Mouse (Mus musculus): Measurements from ENCODE around the gene Ctsk. TPM values are rescaled to one million over a fixed set of nuclear protein-coding genes. Genes with fewer than 3 reads are reported as not detected.

The Ctsk gene
- polyA plus RNA-seq, 1 experiment from 2014 or later: 8.9 TPM

DNA sequence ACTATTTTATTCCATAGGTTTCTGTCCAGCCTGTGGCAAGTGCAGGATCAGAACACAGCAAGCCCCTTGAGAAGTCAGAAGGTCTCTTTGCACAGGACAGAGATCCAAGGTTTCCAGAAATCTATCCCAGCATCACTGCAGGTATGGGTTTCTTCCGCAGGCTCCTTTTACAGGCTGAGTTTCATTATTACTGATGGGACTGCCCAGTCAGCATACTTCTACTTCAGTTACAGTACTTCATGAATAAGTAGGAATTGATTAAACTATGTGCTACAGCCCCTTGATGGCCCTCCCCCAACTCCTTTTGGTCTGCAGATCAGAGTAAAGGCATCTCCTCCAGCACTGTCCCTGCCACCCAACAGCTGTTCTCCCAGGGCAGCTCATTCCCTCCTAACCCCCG, 8.8 kb upstream of the Ctsk start:
- Histone ChIP-seq H3K4me3 (ENCODE audit: low read length) (no peak overlapping the region), H3K27me3 (ENCODE audit: insufficient read depth, low read length) (no peaks in the 10 kb centered on the region), H3K4me1 (ENCODE audit: insufficient read depth, low read length) (no peaks in the 10 kb centered on the region), H3K9me3 (ENCODE audit: low read length) (no peaks in the 10 kb centered on the region), H3K9ac (replicated peaks; ENCODE audit: low read length) (no peak overlapping the region), H3K36me3 (ENCODE audit: insufficient read depth, low read length) (peaks cover 67% of the 10 kb centered on the region), H3K4me2 (replicated peaks; ENCODE audit: low read depth, low read length) (no peak overlapping the region), H3K27ac (ENCODE audit: low read length) (no peak overlapping the region)
- 96% methylated on average over 2 of the region's 2 CpGs for WGBS
- ATAC-seq (ENCODE audit: low FRiP score, low TSS enrichment): no peak

DNA sequence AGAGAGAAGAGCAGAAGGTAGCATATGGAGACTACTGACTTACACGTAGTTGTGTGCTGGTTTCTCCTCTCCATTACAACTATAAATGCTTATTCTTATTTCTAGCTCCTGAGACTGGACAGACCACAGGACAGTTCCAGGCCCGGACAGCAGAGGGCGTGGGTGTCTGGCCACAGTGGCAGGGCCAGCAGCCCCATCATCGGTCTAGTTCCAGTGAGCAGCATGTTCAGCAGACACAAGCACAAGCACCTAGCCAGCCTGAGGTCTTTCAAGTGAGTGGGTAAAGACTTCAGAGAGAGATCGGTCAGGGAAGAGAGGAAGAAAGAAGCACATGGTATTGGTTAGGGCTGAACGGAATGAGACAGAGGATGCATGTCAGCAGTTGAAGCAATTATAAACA, 4.7 kb upstream of the Ctsk start:
- H3K4me2 ChIP-seq (replicated peaks; ENCODE audit: low read depth, low read length): no peak overlapping the region

DNA sequence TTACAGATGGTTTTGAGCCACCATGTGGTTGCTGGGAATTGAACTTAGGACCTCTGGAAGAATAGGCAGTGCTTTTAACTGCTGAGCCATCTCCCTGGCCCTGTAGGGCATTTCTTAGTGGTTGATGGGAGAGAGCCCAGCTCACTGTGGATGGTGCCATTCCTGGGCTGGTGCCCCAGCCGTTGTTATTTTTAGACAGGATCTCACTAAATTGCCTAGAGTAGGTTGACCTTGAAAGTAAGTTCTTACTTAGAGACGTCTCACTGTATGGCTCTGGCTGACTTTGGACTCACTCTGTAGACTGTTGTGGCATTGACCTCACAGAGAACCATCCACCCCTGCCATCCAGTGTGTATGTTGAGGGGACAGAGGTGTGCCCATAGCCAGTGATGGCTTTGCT, 827 bp upstream of the Ctsk start:
- H3K4me2 ChIP-seq (replicated peaks; ENCODE audit: low read depth, low read length): no peak overlapping the region
- no peak for ATAC-seq (ENCODE audit: low FRiP score, low TSS enrichment)
- no peak overlapping the region for H3K27ac ChIP-seq (ENCODE audit: low read length)
- no peak overlapping the region for H3K9ac ChIP-seq (replicated peaks; ENCODE audit: low read length)
- H3K4me3 ChIP-seq (ENCODE audit: low read length): no peak overlapping the region
- H3K27me3 ChIP-seq (ENCODE audit: insufficient read depth, low read length): no peaks in the 10 kb centered on the region
- H3K36me3 ChIP-seq (ENCODE audit: insufficient read depth, low read length): peaks cover 26% of the 10 kb centered on the region
- WGBS: 77% methylated on average over 2 of the region's 2 CpGs
- H3K4me1 ChIP-seq (ENCODE audit: insufficient read depth, low read length): no peaks in the 10 kb centered on the region
- no peaks in the 10 kb centered on the region for H3K9me3 ChIP-seq (ENCODE audit: low read length)

More for the DNA sequence above, 4.7 kb upstream of the Ctsk start:
- Histone ChIP-seq H3K27me3 (ENCODE audit: insufficient read depth, low read length) (no peaks in the 10 kb centered on the region), H3K36me3 (ENCODE audit: insufficient read depth, low read length) (peaks cover 52% of the 10 kb centered on the region), H3K9ac (replicated peaks; ENCODE audit: low read length) (no peak overlapping the region), H3K27ac (ENCODE audit: low read length) (no peak overlapping the region), H3K4me1 (ENCODE audit: insufficient read depth, low read length) (no peaks in the 10 kb centered on the region), H3K9me3 (ENCODE audit: low read length) (no peaks in the 10 kb centered on the region), H3K4me3 (ENCODE audit: low read length) (no peak overlapping the region)
- ATAC-seq (ENCODE audit: low FRiP score, low TSS enrichment): no peak
- 68% methylated on average over 6 of the region's 6 CpGs for WGBS

DNA sequence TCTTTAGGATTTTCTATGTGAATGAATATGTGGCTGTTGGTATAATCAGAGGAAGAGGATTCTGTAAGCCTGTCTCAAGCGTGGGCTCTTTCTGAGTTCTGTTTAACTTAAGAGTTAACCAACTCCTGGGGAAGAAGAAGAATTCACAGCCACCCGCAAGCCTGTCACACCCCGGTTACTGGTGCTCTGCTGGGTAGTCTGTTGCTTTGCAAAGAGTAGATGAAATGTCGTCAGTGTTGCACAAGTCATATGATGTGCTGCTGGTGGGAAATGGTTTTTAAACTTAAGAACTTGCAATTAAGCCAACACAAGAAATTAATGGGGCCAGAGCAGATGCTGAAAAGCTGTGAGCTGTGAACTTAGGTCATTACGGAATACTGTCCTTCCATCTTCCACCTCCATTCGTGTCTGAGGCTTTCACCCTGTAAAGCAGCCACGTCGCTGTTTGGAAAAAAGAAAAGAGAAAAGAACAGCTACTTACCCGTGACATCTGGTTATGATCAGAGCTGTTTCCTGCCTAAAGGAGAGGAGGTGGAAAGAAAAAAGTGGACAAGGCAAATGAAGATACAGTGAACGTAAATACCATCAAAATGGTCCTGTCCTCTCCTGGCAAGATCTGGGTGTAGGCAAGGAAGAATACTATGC, 562 bp downstream of the Ctsk start:
- H3K36me3 ChIP-seq (ENCODE audit: insufficient read depth, low read length): peaks cover 15% of the 10 kb centered on the region
- peak overlapping the region; percentile 27 for H3K4me2 ChIP-seq (replicated peaks; ENCODE audit: low read depth, low read length)
- no peak for ATAC-seq (ENCODE audit: low FRiP score, low TSS enrichment)
- no peak overlapping the region for H3K27ac ChIP-seq (ENCODE audit: low read length)
- H3K9ac ChIP-seq (replicated peaks; ENCODE audit: low read length): no peak overlapping the region
- no peaks in the 10 kb centered on the region for H3K4me1 ChIP-seq (ENCODE audit: insufficient read depth, low read length)
- no peaks in the 10 kb centered on the region for H3K27me3 ChIP-seq (ENCODE audit: insufficient read depth, low read length)
- 53% methylated on average over 10 of the region's 10 CpGs for WGBS
- no peaks in the 10 kb centered on the region for H3K9me3 ChIP-seq (ENCODE audit: low read length)
- H3K4me3 ChIP-seq (ENCODE audit: low read length): no peak overlapping the region

DNA sequence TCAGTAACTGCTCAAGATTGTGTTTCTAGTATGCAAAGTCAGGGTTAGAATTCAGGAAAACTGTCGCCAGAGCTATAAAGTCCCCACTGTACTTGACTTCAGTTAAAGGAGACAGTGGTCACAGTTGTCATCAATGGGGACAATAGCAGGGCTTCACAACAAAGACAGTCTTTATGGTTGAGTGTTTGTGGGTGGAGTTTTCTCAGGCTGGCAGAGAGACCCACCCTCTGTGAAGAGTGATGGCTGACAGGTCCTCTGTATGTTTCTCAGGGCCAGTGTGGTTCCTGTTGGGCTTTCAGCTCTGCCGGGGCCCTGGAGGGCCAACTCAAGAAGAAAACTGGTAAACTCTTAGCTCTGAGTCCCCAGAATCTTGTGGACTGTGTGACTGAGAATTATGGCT, 3.3 kb downstream of the Ctsk start:
- ATAC-seq (ENCODE audit: low FRiP score, low TSS enrichment): no peak
- 52% methylated on average over 2 of the region's 2 CpGs for WGBS

DNA sequence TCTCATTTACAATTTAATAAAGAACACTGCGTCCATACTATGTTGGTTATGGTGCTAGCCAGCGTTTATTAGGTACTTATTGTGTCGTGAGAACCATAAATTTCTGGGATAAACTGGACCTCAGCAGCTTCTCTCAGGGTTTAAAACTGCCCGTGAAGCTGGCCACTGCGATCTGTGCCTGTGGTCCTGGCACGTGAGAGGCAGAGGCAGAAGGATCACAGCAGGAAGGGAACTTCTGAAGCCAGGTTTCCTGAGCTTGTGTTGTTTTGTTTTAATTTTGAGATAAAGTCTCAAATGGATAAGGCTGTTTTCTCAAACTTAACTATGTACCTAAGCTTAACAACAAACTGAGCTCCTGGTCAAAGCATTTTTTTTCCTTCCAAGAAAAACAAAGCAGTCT, 10.3 kb downstream of the Ctsk start:
- 60% methylated on average over 6 of the region's 6 CpGs for WGBS
- Histone ChIP-seq H3K4me1 (ENCODE audit: insufficient read depth, low read length) (no peaks in the 10 kb centered on the region), H3K36me3 (ENCODE audit: insufficient read depth, low read length) (0 out of 2 replicates have a peak, but pooled peaks cover 9% of the 10 kb centered on the region), H3K4me2 (replicated peaks; ENCODE audit: low read depth, low read length) (no peak overlapping the region), H3K9ac (replicated peaks; ENCODE audit: low read length) (no peak overlapping the region), H3K4me3 (ENCODE audit: low read length) (no peak overlapping the region), H3K9me3 (ENCODE audit: low read length) (no peaks in the 10 kb centered on the region), H3K27me3 (ENCODE audit: insufficient read depth, low read length) (no peaks in the 10 kb centered on the region), H3K27ac (ENCODE audit: low read length) (no peak overlapping the region)
- ATAC-seq (ENCODE audit: low FRiP score, low TSS enrichment): no peak

More for the DNA sequence above, 3.3 kb downstream of the Ctsk start:
- Histone ChIP-seq H3K4me1 (ENCODE audit: insufficient read depth, low read length) (no peaks in the 10 kb centered on the region), H3K9ac (replicated peaks; ENCODE audit: low read length) (no peak overlapping the region), H3K4me2 (replicated peaks; ENCODE audit: low read depth, low read length) (no peak overlapping the region), H3K9me3 (ENCODE audit: low read length) (no peaks in the 10 kb centered on the region), H3K36me3 (ENCODE audit: insufficient read depth, low read length) (0 out of 2 replicates have a peak, but pooled peaks cover 4% of the 10 kb centered on the region), H3K27me3 (ENCODE audit: insufficient read depth, low read length) (no peaks in the 10 kb centered on the region), H3K27ac (ENCODE audit: low read length) (no peak overlapping the region), H3K4me3 (ENCODE audit: low read length) (no peak overlapping the region)

DNA sequence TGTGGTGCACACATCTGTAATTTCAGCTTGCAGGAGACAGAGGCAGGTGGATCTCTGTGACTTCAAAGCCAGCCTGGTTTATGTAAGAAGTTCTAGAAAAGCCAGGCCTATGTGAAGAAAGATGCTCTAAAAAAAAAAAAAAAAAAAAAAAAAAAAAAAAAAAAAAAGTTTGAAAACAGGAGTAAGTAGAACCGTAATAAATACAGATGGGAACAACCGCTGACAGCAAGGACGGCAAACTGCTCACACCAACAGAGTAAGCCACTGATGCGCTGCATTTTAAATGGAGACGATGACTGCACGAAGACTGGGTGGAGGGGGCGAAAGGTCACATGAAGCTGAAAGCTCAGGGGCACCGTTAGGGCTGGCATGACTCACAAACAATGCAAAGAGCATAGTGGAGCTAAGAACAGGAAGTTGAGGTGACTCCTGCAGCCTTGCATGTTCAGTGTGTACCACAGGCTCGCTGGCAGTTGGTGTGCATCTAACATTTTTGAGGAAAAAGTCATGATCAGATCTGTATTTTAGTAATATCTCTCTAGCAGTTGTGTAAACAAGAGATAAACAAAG, 12.6 kb downstream of the Ctsk start:
- Histone ChIP-seq H3K27ac (ENCODE audit: low read length) (no peak overlapping the region), H3K9ac (replicated peaks; ENCODE audit: low read length) (no peak overlapping the region), H3K4me1 (ENCODE audit: insufficient read depth, low read length) (no peaks in the 10 kb centered on the region), H3K4me2 (replicated peaks; ENCODE audit: low read depth, low read length) (no peak overlapping the region), H3K4me3 (ENCODE audit: low read length) (no peak overlapping the region), H3K9me3 (ENCODE audit: low read length) (no peaks in the 10 kb centered on the region), H3K27me3 (ENCODE audit: insufficient read depth, low read length) (no peaks in the 10 kb centered on the region), H3K36me3 (ENCODE audit: insufficient read depth, low read length) (0 out of 2 replicates have a peak, but pooled peaks cover 6% of the 10 kb centered on the region)
- WGBS: 71% methylated on average over 9 of the region's 9 CpGs
- ATAC-seq (ENCODE audit: low FRiP score, low TSS enrichment): no peak

DNA sequence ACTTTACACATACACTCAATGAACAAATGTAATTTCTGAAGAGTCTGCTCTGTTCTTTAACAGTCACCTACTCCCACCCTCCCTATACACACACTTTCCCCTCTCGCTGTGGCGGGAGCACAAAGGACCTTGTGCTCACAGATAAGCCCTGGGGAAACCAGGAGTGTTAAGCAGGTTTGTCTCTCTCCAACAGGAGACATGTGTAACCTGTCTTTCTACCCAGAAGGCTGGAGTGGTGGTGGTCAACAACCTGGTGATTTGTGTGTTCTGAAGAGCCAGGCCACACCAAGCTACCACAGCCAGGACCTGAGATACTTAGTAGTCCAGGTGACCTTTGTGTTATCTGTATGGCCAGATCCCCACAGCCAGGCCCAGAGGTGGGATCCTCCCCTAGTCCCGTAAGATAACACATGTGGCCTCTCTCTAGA, 17.6 kb downstream of the Ctsk start:
- no peaks in the 10 kb centered on the region for H3K4me1 ChIP-seq (ENCODE audit: insufficient read depth, low read length)
- ATAC-seq (ENCODE audit: low FRiP score, low TSS enrichment): no peak
- no peak overlapping the region for H3K27ac ChIP-seq (ENCODE audit: low read length)
- H3K4me2 ChIP-seq (replicated peaks; ENCODE audit: low read depth, low read length): no peak overlapping the region
- no peak overlapping the region for H3K4me3 ChIP-seq (ENCODE audit: low read length)
- H3K27me3 ChIP-seq (ENCODE audit: insufficient read depth, low read length): no peaks in the 10 kb centered on the region
- H3K9ac ChIP-seq (replicated peaks; ENCODE audit: low read length): no peak overlapping the region
- 88% methylated on average over 3 of the region's 3 CpGs for WGBS
- no peaks in the 10 kb centered on the region for H3K9me3 ChIP-seq (ENCODE audit: low read length)
- H3K36me3 ChIP-seq (ENCODE audit: insufficient read depth, low read length): no peaks in the 10 kb centered on the region

DNA sequence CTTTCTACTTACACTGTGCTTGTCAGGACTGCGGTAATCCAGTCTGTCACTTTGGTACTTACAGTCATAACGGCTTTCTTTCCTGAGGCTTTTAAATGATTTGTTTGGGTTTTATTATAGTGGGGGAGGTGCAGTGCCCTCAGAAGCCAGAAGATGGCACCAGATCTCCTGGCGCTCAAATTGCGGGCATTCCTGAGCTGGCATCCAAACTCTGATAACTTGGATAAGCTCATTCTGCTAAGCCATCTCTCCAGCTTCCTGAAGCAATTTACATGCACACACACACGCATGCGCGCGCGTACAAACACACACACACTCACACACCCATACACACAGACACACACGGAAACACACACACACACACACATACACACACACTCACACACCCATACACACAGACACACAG, 18.4 kb downstream of the Ctsk start:
- no peaks in the 10 kb centered on the region for H3K4me1 ChIP-seq (ENCODE audit: insufficient read depth, low read length)
- WGBS: 23% methylated on average over 10 of the region's 10 CpGs
- H3K4me3 ChIP-seq (ENCODE audit: low read length): no peak overlapping the region
- no peaks in the 10 kb centered on the region for H3K27me3 ChIP-seq (ENCODE audit: insufficient read depth, low read length)
- no peak overlapping the region for H3K4me2 ChIP-seq (replicated peaks; ENCODE audit: low read depth, low read length)
- H3K27ac ChIP-seq (ENCODE audit: low read length): no peak overlapping the region
- no peak overlapping the region for H3K9ac ChIP-seq (replicated peaks; ENCODE audit: low read length)
- peak; percentile 46 for ATAC-seq (ENCODE audit: low FRiP score, low TSS enrichment)
- H3K36me3 ChIP-seq (ENCODE audit: insufficient read depth, low read length): no peaks in the 10 kb centered on the region
- no peaks in the 10 kb centered on the region for H3K9me3 ChIP-seq (ENCODE audit: low read length)

DNA sequence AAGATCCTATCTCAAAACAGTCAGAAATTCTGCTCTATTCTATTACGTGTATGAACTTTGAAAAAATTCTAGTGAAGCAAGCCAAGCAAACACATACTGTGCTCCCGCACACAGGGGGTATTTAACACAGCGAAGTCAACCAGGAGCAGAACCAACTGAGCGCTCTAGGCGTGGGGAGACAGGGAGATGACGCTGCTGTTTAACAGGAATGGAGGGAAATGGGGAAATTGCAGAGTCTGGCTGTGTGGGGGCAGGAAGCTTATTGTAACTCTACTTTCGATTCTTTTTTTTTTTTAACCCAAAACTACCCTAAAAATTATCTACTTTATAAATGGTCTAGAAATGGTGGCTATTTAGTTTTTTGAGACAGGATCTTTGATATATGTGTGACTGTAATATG, 19.8 kb downstream of the Ctsk start:
- no peak for ATAC-seq (ENCODE audit: low FRiP score, low TSS enrichment)
- Histone ChIP-seq H3K27ac (ENCODE audit: low read length) (no peak overlapping the region), H3K4me1 (ENCODE audit: insufficient read depth, low read length) (no peaks in the 10 kb centered on the region), H3K9me3 (ENCODE audit: low read length) (no peaks in the 10 kb centered on the region), H3K36me3 (ENCODE audit: insufficient read depth, low read length) (no peaks in the 10 kb centered on the region), H3K9ac (replicated peaks; ENCODE audit: low read length) (no peak overlapping the region), H3K4me3 (ENCODE audit: low read length) (no peak overlapping the region), H3K27me3 (ENCODE audit: insufficient read depth, low read length) (no peaks in the 10 kb centered on the region), H3K4me2 (replicated peaks; ENCODE audit: low read depth, low read length) (no peak overlapping the region)
- WGBS: 82% methylated on average over 7 of the region's 7 CpGs

Measured in kidney, embryonic 16.5 days (tissue).